Mouse (Mus musculus) cerebellum, adult 2 months (tissue): ENCODE data around the gene Aph1a. TPM values are rescaled to one million over a fixed set of nuclear protein-coding genes. Genes with fewer than 3 reads are reported as not detected.

Experiments used
- DNase-seq, 2 experiments: peaks; one replicate each; pipeline ENCODE4 v3.0.0; 2021
- H3K27ac ChIP-seq: fragments of 200-500 bp; 2 replicates; pipeline ENCODE4 v1.5.1; 2012; ENCODE audit warnings: low read length, control low read depth, inconsistent platforms; ENCODE audit not compliant: insufficient read depth
- H3K27me3 ChIP-seq: fragments of 200-500 bp; 2 replicates; pipeline ENCODE4 v1.6.1; 2012; ENCODE audit warnings: inconsistent platforms, mild to moderate bottlenecking, low read length, moderate library complexity; ENCODE audit not compliant: control insufficient read depth, insufficient read depth
- H3K4me1 ChIP-seq: fragments of 200-500 bp; 2 replicates; pipeline ENCODE4 v1.6.1; 2011; ENCODE audit warnings: low read length; ENCODE audit not compliant: control insufficient read depth, insufficient read depth
- H3K4me3 ChIP-seq: fragments of 200-500 bp; replicated peaks from 2 replicates; pipeline ENCODE3; 2011; ENCODE audit warnings: mild to moderate bottlenecking, low read depth, low read length, control low read depth; ENCODE audit not compliant: insufficient read depth
- CTCF ChIP-seq: fragments of 200-500 bp; IDR thresholded peaks from 2 replicates; pipeline ENCODE4 v1.5.1; 2011; ENCODE audit warnings: low read depth, mild to moderate bottlenecking, control low read depth, low read length, moderate library complexity, borderline replicate concordance; ENCODE audit not compliant: insufficient read depth
- POLR2A ChIP-seq: fragments of 200-500 bp; IDR thresholded peaks from 2 replicates; pipeline ENCODE4 v1.6.1; 2011; ENCODE audit warnings: low read length, control low read depth, borderline replicate concordance; ENCODE audit not compliant: insufficient read depth
- WGBS: fragments of 180-500 bp; shearing (Covaris S2); methylation state at CpG from one replicate; pipeline ENCODE4 v1.1.7; 2018; 5-methylcytosine and 5-hydroxymethylcytosine counted together
- polyA plus RNA-seq: library from polyadenylated mRNA; depleted of rRNA; stranded (reverse); fragments of >200 nt; gene quantifications from 2 replicates; pipeline ENCODE4 v1.2.3, GENCODE M21; 2012

Gene Aph1a
- polyA plus RNA-seq, 1 experiment, result 78.1 TPM

DNA sequence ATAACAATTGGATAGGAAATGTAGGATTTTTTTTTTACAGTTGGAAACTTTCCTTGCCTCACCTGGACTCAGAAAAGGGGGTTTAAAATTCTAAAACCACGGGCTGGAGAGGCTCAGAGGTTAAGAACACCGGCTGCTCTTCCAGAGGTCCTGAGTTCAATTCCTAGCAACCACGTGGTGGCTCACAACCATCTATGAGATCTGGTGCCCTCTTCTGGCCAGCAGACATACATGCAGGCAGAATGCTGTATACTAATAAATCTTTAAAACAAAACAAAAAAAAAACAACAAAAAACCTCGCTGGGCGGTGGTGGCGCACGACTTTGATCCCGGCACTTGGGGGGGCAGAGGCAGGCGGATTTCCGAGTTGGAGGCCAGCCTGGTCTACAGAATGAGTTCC, 32.6 kb upstream of the Aph1a start:
- no peak for DNase-seq
- 78% methylated on average over 10 of the region's 10 CpGs for WGBS
- H3K27ac ChIP-seq, result no peak overlapping the region
- peaks cover 9% of the 10 kb centered on the region; the same call in 1 of the 2 replicates for H3K4me1 ChIP-seq
- peak; percentile 3; the same call in 1 of the 2 replicates for TF ChIP-seq CTCF
- no peak for TF ChIP-seq POLR2A
- H3K4me3 ChIP-seq, result no peak overlapping the region
- H3K27me3 ChIP-seq, result no peaks in the 10 kb centered on the region

DNA sequence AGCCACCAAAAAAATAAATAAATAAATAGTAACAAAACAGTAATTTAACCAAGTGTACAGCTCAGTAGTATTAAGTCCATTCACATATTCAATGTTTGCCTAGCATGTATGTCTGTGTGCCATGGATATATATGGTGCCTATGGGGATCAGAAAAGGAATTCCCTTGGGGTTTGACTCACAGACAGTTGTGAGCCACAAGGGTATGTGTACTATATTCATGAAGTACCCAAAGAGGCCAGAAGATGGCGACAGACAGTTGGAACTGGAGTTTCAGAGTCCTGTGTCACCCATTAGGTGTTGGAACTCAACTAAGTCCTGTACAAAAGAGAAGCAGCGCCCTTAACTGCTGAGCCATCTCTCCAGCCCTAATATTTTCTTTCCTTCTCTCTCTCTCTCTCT, 32.0 kb upstream of the Aph1a start:
- no peaks in the 10 kb centered on the region for H3K27me3 ChIP-seq
- WGBS, result 37% methylated on average over 2 of the region's 2 CpGs
- H3K4me1 ChIP-seq, result peaks cover 9% of the 10 kb centered on the region; the same call in 1 of the 2 replicates
- peak in 1 of 2 experiments; percentile 68 for DNase-seq
- H3K4me3 ChIP-seq, result no peak overlapping the region
- TF ChIP-seq POLR2A, result no peak
- TF ChIP-seq CTCF, result peak; percentile 54
- no peak overlapping the region for H3K27ac ChIP-seq

DNA sequence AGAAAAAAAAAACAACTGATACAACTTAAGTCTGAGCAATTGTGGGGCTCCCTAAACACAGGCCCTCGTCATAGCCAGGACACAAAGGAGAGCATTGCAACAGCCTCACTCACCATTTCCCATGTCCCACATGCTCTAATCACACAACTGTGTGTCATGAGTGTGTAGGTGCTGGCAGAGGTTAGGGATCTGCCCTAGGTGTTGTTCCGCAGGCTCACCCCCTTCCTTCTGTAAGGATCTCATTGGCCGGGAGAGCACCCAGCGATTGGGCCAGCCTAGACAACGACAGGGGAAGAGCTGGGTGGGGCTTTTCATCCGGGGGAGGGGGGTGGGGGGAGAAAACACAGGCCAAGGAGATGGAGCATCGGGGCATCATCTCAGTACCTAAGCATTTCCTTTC, 30.2 kb upstream of the Aph1a start:
- Histone ChIP-seq H3K27me3 (no peaks in the 10 kb centered on the region), H3K4me1 (peaks cover 9% of the 10 kb centered on the region; the same call in 1 of the 2 replicates), H3K27ac (no peak overlapping the region), H3K4me3 (no peak overlapping the region)
- no peak for TF ChIP-seq CTCF
- no peak for TF ChIP-seq POLR2A
- DNase-seq, result no peak
- WGBS, result 76% methylated on average over 7 of the region's 7 CpGs

DNA sequence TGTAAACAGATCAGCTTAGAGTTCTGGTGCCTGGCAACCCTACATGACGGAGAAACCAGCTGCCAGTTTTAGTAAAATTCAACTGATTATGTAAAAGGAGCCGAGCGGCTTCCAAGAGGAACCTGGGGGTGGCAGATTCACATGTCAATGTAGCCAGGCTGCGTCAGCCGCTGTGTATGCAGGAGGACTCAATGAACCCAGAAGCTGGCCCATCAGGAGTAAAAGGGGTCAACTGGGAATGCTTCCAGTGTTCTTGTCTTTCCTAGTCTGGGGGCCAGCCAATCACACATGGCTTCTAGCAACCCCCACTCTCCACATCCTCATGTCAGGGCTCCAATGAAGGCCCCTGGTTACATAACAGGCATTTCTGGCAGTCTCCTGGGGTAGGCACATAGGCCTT, 28.7 kb upstream of the Aph1a start:
- H3K27ac ChIP-seq, result peak overlapping the region; percentile 43; the same call in 1 of the 2 replicates
- peaks cover 14% of the 10 kb centered on the region for H3K4me1 ChIP-seq
- WGBS, result 33% methylated on average over 5 of the region's 5 CpGs
- no peaks in the 10 kb centered on the region for H3K27me3 ChIP-seq
- DNase-seq, result peak; percentile 34 to 35
- no peak overlapping the region for H3K4me3 ChIP-seq
- TF ChIP-seq CTCF, result no peak
- no peak for TF ChIP-seq POLR2A

DNA sequence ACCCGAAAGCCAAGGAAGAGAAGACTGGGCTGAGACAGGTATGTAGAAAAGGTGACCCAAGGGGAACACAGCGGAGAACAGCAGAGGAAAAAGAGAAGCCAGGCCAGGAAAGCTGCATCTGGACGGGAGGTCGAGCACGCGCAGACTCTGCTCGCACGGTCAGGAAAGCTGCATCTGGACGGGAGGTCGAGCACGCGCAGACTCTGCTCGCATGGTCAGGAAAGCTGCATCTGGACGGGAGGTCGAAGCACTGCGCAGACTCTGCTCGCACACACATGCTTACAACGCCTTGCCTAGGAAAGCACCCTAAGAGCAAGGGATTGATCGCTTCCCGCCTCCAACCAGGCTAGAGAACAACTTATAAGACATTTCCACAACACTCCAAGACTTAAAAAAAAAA, 28.2 kb upstream of the Aph1a start:
- 92% methylated on average over 20 of the region's 20 CpGs for WGBS
- 0 out of 2 replicates have a peak overlapping the region, but pooled peaks have one; percentile 43 for H3K27ac ChIP-seq

DNA sequence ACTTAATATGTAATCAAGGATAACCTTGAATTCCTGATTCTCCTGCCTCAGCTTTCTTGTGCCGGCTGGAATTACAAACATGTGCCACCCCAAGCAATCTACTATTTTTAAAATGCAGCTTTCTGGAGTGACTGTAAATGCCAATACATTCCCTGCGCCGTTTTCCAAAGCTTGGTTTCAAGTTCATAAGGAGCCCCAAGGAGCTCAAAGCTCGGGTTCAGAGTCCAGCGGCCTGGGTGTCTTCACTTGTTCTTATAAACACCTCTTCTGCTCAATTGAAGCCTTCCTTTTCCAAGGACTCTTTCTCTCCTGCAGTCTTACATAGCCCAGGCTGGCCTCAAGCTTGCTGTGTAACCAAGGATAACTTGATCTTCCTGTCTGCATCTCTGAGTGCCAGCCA, 27.7 kb upstream of the Aph1a start:
- no peak for DNase-seq
- WGBS, result 88% methylated on average over 5 of the region's 5 CpGs
- Histone ChIP-seq H3K4me3 (no peak overlapping the region), H3K27me3 (no peaks in the 10 kb centered on the region), H3K4me1 (peaks cover 16% of the 10 kb centered on the region), H3K27ac (no peak overlapping the region)
- TF ChIP-seq CTCF, result no peak
- TF ChIP-seq POLR2A, result no peak

More for the DNA sequence above, 28.2 kb upstream of the Aph1a start:
- Histone ChIP-seq H3K4me1 (peaks cover 16% of the 10 kb centered on the region), H3K27me3 (no peaks in the 10 kb centered on the region), H3K4me3 (no peak overlapping the region)
- TF ChIP-seq CTCF (no peak), POLR2A (no peak)
- DNase-seq, result no peak

DNA sequence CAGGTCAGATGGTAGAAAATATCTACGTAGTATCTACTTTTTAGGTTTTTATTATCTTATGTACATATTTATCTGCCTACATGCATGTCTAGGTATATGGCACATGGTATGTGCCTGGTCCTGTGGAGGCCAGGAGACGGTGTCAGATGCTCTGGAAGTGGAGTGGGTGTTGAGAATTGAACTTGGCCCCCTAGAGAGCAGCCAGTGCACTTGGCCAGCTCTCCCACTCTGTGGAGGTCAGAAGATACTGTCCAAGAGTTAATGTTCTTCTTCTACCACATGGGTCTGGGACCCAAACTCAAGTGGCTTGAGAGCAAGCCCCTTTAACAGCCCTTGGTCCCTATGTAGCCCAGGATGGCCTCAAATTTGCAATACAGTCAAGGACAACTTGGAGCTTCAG, 26.4 kb upstream of the Aph1a start:
- TF ChIP-seq CTCF, result no peak
- no peak for TF ChIP-seq POLR2A
- H3K27ac ChIP-seq, result no peak overlapping the region
- peaks cover 22% of the 10 kb centered on the region for H3K4me1 ChIP-seq
- WGBS, result 64% methylated on average over 2 of the region's 2 CpGs
- DNase-seq, result no peak
- no peak overlapping the region for H3K4me3 ChIP-seq
- no peaks in the 10 kb centered on the region for H3K27me3 ChIP-seq

DNA sequence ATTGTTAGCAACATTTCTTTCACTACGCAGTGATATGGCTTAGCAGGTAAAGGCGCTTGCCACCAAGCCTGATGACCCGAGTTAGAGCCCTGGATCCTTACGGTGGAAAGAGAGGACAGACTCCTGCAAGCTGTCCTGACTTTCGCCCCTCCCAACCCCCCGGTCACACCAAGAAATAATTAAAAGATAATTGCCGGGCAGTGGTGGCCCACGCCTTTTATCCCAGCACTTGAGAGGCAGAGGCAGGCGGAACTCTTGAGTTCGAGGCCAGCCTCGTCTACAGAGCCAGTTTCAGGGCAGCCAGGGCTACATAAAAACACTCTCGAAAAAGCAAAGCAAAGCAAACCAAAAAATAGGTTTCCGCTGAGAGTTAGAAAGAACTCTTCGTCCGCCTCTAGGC, 22.8 kb upstream of the Aph1a start:
- no peak for DNase-seq
- Histone ChIP-seq H3K27me3 (no peaks in the 10 kb centered on the region), H3K4me1 (peaks cover 12% of the 10 kb centered on the region), H3K4me3 (peak overlapping the region; percentile 76), H3K27ac (peak overlapping the region; percentile 46)
- no peak for TF ChIP-seq POLR2A
- no peak for TF ChIP-seq CTCF
- 5% methylated on average over 15 of the region's 15 CpGs for WGBS

DNA sequence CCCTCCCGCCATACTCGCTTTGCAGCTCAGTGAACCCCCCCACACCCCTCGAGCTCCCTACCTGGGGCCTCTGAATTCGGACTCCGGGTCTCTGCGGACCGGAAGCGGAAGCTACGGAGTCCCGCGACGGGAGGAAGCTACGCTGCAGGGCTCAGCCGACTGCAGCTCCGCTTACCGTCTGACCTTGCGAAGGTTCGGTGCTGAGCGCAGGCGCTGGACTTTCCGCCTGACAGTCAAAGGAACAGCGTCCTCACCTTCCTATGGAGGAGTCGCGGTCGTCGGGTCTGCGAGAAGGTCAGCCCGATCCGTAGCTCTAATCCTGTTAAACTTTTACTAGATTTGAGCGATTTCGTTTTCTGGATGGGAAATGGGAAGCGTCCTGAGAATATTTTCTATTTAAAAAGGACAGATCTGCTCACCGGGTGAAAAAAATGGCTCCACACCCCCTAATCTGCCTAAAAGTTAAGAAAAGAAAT, 22.3 kb upstream of the Aph1a start, which contains the start of gene Mrps21:
Mrps21 (minus strand) TSS at position 128 of the 476 bp plus-strand sequence.
- H3K4me1 ChIP-seq, result peaks cover 12% of the 10 kb centered on the region
- DNase-seq, result peak; percentile 86 to 90
- peak; percentile 85 for TF ChIP-seq POLR2A
- TF ChIP-seq CTCF, result no peak
- H3K27ac ChIP-seq, result peak within 1 kb of the TSS; percentile 52
- no peaks in the 10 kb centered on the region for H3K27me3 ChIP-seq
- WGBS, result under 1% methylated on average over 33 of the region's 33 CpGs
- peak within 1 kb of the TSS; percentile 76 for H3K4me3 ChIP-seq
